Mouse (Mus musculus) kidney, postnatal 36 days (tissue): ENCODE results near the gene A530032D15Rik.
A peak's percentile ranks its signal among the peaks of the same experiment; 100 is the strongest.
"Not testable (repeated sequence)": the region's sequence is repeated elsewhere in the genome, so short reads cannot be mapped to it uniquely, and the experiment has no call there.

Source experiments
- DNase-seq, 2 experiments: peaks; one replicate each; pipeline ENCODE4 v3.0.0; 2021 to 2022; ENCODE audit warnings: mixed read lengths in 2 of 2

Gene A530032D15Rik

GRCm38 (mm10) chr1:85109753-85110152 lies at the start of gene A530032D15Rik:
TSS of gene A530032D15Rik (minus strand) at chr1:85109853.
- not testable (repeated sequence) for DNase-seq

GRCm38 (mm10) chr1:85155151-85155550 lies 45.5 kb upstream of the A530032D15Rik start:
- DNase-seq: not testable (repeated sequence)

- DNase-seq: not testable (repeated sequence)
Observed at GRCm38 (mm10) chr1:85133671-85134070, 24.0 kb upstream of the A530032D15Rik start.

- not testable (repeated sequence) for DNase-seq
Observed at GRCm38 (mm10) chr1:85121841-85122240, 12.2 kb upstream of the A530032D15Rik start.

GRCm38 (mm10) chr1:85118341-85118740 lies 8.7 kb upstream of the A530032D15Rik start:
- DNase-seq: not testable (repeated sequence)

GRCm38 (mm10) chr1:85117537-85117936 lies 7.9 kb upstream of the A530032D15Rik start:
- DNase-seq: not testable (repeated sequence)

GRCm38 (mm10) chr1:85114666-85115402 lies 5.2 kb upstream of the A530032D15Rik start:
- peak; percentile 34 to 72 for DNase-seq

- not testable (repeated sequence) for DNase-seq
Observed at GRCm38 (mm10) chr1:85114078-85114477, 4.4 kb upstream of the A530032D15Rik start.

- not testable (repeated sequence) for DNase-seq
Observed at GRCm38 (mm10) chr1:85112889-85113288, 3.2 kb upstream of the A530032D15Rik start.

GRCm38 (mm10) chr1:85112266-85112665 lies 2.6 kb upstream of the A530032D15Rik start:
- not testable (repeated sequence) for DNase-seq

GRCm38 (mm10) chr1:85111572-85111971 lies 1.9 kb upstream of the A530032D15Rik start:
- DNase-seq: peak in 1 of 2 experiments; percentile 26

- not testable (repeated sequence) for DNase-seq
Observed at GRCm38 (mm10) chr1:85110876-85111275, 1.2 kb upstream of the A530032D15Rik start.

GRCm38 (mm10) chr1:85106013-85106412 lies 3.6 kb downstream of the A530032D15Rik start:
- not testable (repeated sequence) for DNase-seq

- not testable (repeated sequence) for DNase-seq
Observed at GRCm38 (mm10) chr1:85105336-85105735, 4.3 kb downstream of the A530032D15Rik start.

- not testable (repeated sequence) for DNase-seq
Observed at GRCm38 (mm10) chr1:85101754-85102153, 7.9 kb downstream of the A530032D15Rik start.

- DNase-seq: not testable (repeated sequence)
Observed at GRCm38 (mm10) chr1:85099864-85100263, 9.8 kb downstream of the A530032D15Rik start, which contains the start of gene Gm10553. TSS of gene Gm10553 (plus strand) at chr1:85100164.

GRCm38 (mm10) chr1:85099081-85099480 lies 10.6 kb downstream of the A530032D15Rik start:
- not testable (repeated sequence) for DNase-seq

GRCm38 (mm10) chr1:85093011-85093572 lies 16.6 kb downstream of the A530032D15Rik start:
- not testable (repeated sequence) for DNase-seq

GRCm38 (mm10) chr1:85092169-85092568 lies 17.5 kb downstream of the A530032D15Rik start:
- DNase-seq: not testable (repeated sequence)

GRCm38 (mm10) chr1:85086211-85086610 lies 23.4 kb downstream of the A530032D15Rik start:
- DNase-seq: not testable (repeated sequence)

GRCm38 (mm10) chr1:85084803-85085202 lies 24.9 kb downstream of the A530032D15Rik start:
- DNase-seq: not testable (repeated sequence)

GRCm38 (mm10) chr1:85073099-85073498 lies 36.6 kb downstream of the A530032D15Rik start:
- DNase-seq: not testable (repeated sequence)

- not testable (repeated sequence) for DNase-seq
Observed at GRCm38 (mm10) chr1:85071690-85072089, 38.0 kb downstream of the A530032D15Rik start.

GRCm38 (mm10) chr1:85035801-85036200 lies 73.9 kb downstream of the A530032D15Rik start:
- DNase-seq: not testable (repeated sequence)
